Mouse (Mus musculus) ES-Bruce4 (cell line): ENCODE results near the gene Stum. TPM values are rescaled to one million over a fixed set of nuclear protein-coding genes. Genes with fewer than 3 reads are reported as not detected.

ENCODE experiments used
- H3K27ac ChIP-seq: 2 replicates; pipeline ENCODE4 v1.5.1; 2012; ENCODE audit warnings: low read length, inconsistent platforms; ENCODE audit not compliant: insufficient read depth
- H3K27me3 ChIP-seq: 2 replicates; pipeline ENCODE4 v1.6.1; 2012; ENCODE audit warnings: mild to moderate bottlenecking, low read length, inconsistent platforms; ENCODE audit not compliant: control insufficient read depth, poor library complexity, insufficient read depth, severe bottlenecking
- H3K36me3 ChIP-seq: 2 replicates; pipeline ENCODE4 v1.6.1; 2012; ENCODE audit warnings: inconsistent platforms, mild to moderate bottlenecking, low read length, moderate library complexity; ENCODE audit not compliant: control insufficient read depth, poor library complexity, insufficient read depth, severe bottlenecking
- H3K4me1 ChIP-seq: one replicate; pipeline ENCODE4 v1.8.1; 2011; ENCODE audit warnings: low read length; ENCODE audit not compliant: control insufficient read depth, insufficient read depth
- H3K4me3 ChIP-seq: 2 replicates; pipeline ENCODE4 v1.5.1; 2011; ENCODE audit warnings: low read depth, mild to moderate bottlenecking, low read length
- H3K9ac ChIP-seq: 2 replicates; pipeline ENCODE4 v1.6.1; 2012; ENCODE audit warnings: low read depth, mild to moderate bottlenecking, inconsistent platforms; ENCODE audit not compliant: poor library complexity, severe bottlenecking
- H3K9me3 ChIP-seq: replicated peaks from 2 replicates; pipeline ENCODE4 v1.6.1; 2012; ENCODE audit warnings: mild to moderate bottlenecking, low read length, inconsistent platforms; ENCODE audit not compliant: control insufficient read depth, poor library complexity, insufficient read depth, severe bottlenecking
- CTCF ChIP-seq: IDR thresholded peaks from one replicate; pipeline ENCODE4 v1.8.1; 2011; ENCODE audit warnings: low read depth, low read length
- EP300 ChIP-seq: IDR thresholded peaks from 2 replicates; pipeline ENCODE4 v1.6.1; 2011; ENCODE audit warnings: low read depth, low read length; ENCODE audit not compliant: insufficient read depth
- POLR2A ChIP-seq: IDR thresholded peaks from one replicate; pipeline ENCODE4 v1.8.1; 2011; ENCODE audit warnings: low read length; ENCODE audit not compliant: insufficient read depth
- polyA plus RNA-seq: library from polyadenylated mRNA; stranded (reverse); fragments of >200 nt; gene quantifications from 2 replicates; pipeline ENCODE4 v1.2.4, GENCODE M21; 2011; ENCODE audit warnings: low read depth; ENCODE audit not compliant: missing spikeins, insufficient read depth, insufficient read length

Gene Stum
- polyA plus RNA-seq, 1 experiment: 0.36 TPM

GRCm38 (mm10) chr1:180408832-180409231 is 74.5 kb downstream of the Stum start:
- Histone ChIP-seq H3K9ac (no peak overlapping the region), H3K4me3 (no peak overlapping the region), H3K36me3 (no peaks in the 10 kb centered on the region), H3K27me3 (no peaks in the 10 kb centered on the region), H3K4me1 (peaks cover 5% of the 10 kb centered on the region), H3K9me3 (no peaks in the 10 kb centered on the region), H3K27ac (no peak overlapping the region)
- TF ChIP-seq CTCF (no peak), EP300 (no peak), POLR2A (no peak)

DNA sequence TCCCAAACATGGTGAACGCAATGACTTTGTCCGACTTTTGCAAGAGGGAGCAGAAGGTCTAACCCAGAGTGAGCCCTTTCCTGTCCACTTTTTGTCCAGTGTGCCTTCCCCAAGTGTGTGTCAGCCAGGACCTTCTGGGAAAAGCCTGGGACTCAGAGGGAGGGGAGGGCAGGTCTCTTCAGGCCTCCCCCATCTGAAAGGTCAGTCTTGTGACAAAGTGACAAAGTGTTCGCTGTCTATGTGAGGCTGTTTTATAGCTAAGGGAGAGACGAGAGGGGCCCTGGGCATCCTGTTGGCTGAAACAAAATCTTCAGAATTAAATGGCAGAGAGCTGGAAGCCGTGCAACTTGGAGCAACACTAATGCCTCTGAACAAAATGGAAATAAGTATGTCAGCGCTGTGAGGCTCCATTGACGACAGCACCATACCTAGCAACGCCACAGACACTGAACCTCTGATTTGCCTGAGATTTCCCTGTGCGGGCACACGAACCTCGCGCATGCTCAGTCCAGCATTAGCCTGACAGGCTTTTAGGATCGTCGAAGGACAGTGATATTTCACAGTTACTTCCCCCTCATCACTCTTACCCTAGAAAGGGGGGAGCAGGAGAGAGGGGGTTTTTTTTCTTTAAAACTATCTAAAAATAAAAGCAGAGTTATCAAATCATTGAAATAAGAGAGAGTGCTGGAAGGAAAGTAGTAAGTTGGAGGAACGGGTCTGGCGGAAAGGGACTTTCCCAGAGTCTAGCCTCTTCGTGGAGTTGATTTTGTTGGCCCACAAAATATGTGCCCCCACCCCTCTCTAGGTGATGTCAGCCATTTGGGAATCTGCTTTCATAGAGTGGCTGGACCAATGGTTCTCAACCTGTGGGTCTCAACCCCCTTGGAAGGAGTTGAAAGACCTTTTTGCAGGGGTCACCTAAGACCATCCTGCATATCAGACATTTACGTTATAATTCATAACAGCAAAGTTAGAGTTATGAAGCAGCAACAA is 75.3 kb downstream of the Stum start:
- TF ChIP-seq EP300: no peak
- no peak for TF ChIP-seq CTCF
- TF ChIP-seq POLR2A: no peak
- H3K9me3 ChIP-seq: no peaks in the 10 kb centered on the region
- H3K27me3 ChIP-seq: no peaks in the 10 kb centered on the region
- H3K27ac ChIP-seq: no peak overlapping the region
- no peak overlapping the region for H3K9ac ChIP-seq
- peaks cover 5% of the 10 kb centered on the region for H3K4me1 ChIP-seq
- no peak overlapping the region for H3K4me3 ChIP-seq
- no peaks in the 10 kb centered on the region for H3K36me3 ChIP-seq

GRCm38 (mm10) chr1:180407171-180407671 is 76.1 kb downstream of the Stum start:
- TF ChIP-seq CTCF (peak; percentile 62), POLR2A (no peak), EP300 (no peak)
- Histone ChIP-seq H3K4me3 (peak overlapping the region; percentile 27), H3K27ac (no peak overlapping the region), H3K27me3 (no peaks in the 10 kb centered on the region), H3K9me3 (no peaks in the 10 kb centered on the region), H3K9ac (no peak overlapping the region), H3K36me3 (no peaks in the 10 kb centered on the region), H3K4me1 (peaks cover 5% of the 10 kb centered on the region)

DNA sequence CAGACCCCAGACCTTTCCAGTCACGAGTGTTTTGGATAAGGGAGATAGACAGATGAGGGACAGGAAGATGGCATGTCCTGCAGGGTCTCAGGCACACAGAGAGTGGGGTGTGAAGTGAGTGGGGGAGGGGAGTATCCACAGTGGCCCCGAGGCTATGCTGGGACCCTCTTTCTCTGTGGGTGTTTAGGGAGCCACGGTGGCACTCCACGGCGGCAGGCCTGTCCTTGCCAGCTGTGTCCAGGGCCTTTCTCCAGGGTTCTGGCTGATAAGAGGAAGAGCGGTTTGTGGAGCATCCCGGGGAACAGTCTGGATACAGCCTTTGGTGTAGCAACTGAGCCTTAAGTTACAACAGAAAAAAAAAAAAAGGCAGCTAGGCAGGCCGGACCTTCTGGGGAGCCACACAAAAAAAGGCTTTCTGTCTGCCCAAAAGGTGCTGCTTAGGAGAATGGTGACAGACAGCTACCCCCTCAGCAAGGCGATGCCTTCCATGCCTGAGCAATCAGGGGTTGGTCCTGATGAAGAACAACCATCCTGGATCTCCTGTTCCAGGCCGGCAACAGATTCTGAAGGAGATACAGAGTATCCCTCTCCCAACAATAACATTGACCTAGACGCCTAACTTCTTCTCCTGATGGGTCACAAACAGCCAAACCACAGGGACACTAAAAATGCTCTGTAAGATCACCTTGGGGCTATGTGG is 76.8 kb downstream of the Stum start:
- no peak overlapping the region for H3K9ac ChIP-seq

GRCm38 (mm10) chr1:180405576-180406335 is 77.5 kb downstream of the Stum start:
- Histone ChIP-seq H3K36me3 (no peaks in the 10 kb centered on the region), H3K9me3 (no peaks in the 10 kb centered on the region), H3K27ac (no peak overlapping the region), H3K27me3 (no peaks in the 10 kb centered on the region), H3K4me3 (no peak overlapping the region), H3K9ac (no peak overlapping the region), H3K4me1 (peaks cover 5% of the 10 kb centered on the region)
- TF ChIP-seq POLR2A (no peak), EP300 (no peak), CTCF (no peak)

More for the DNA sequence above, 76.8 kb downstream of the Stum start:
- Histone ChIP-seq H3K9me3 (no peaks in the 10 kb centered on the region), H3K36me3 (no peaks in the 10 kb centered on the region), H3K27me3 (no peaks in the 10 kb centered on the region), H3K27ac (no peak overlapping the region), H3K4me1 (peaks cover 5% of the 10 kb centered on the region), H3K4me3 (no peak overlapping the region)
- TF ChIP-seq POLR2A (no peak), EP300 (no peak), CTCF (no peak)
